8 mouse cellular contexts compared by ENCODE assay signal in genomic region chr9:110653655-110654461, GRCm38 (mm10). TPM values are rescaled to one million over a fixed set of nuclear protein-coding genes. Genes with fewer than 3 reads are reported as not detected.
DNase-seq lines count a peak whose midpoint lies in the region; ATAC-seq and TF ChIP-seq lines count a peak whose summit lies in the region.

Nbeal2 (minus strand) TSS chr9:110654161.

- peak within 1 kb of the TSS; percentile 75 for H3K4me3 ChIP-seq in brown adipose tissue, adult 24 weeks (ENCODE audit: insufficient read depth, low read depth, low read length)
- H3K4me3 ChIP-seq in heart, embryonic 13.5 days, result peak within 1 kb of the TSS; percentile 70
- H3K4me3 ChIP-seq in liver, embryonic 11.5 days (ENCODE audit: low read depth, low read length), result peak within 1 kb of the TSS; percentile 74
- H3K4me3 ChIP-seq in myocyte, result peak within 1 kb of the TSS; percentile 26

- H3K4me1 ChIP-seq in brown adipose tissue, adult 24 weeks (ENCODE audit: control insufficient read depth, insufficient read depth, insufficient read length, low read length), result peaks cover 12% of the 10 kb centered on the region
- peaks cover 50% of the 10 kb centered on the region for H3K4me1 ChIP-seq in heart, embryonic 13.5 days
- peaks cover 41% of the 10 kb centered on the region for H3K4me1 ChIP-seq in liver, embryonic 11.5 days (replicated peaks; ENCODE audit: control insufficient read depth, insufficient read depth, low read length)

- peak within 1 kb of the TSS; percentile 83 for H3K9ac ChIP-seq in heart, embryonic 13.5 days
- H3K9ac ChIP-seq in liver, embryonic 11.5 days (ENCODE audit: low read depth, low read length), result peak within 1 kb of the TSS; percentile 71

- DNase-seq in CD4-positive, CD25-positive, alpha-beta regulatory T cell, adult 2 months (ENCODE audit: low read depth, low spot score), result peak; percentile 92
- DNase-seq in fibroblast of lung, adult 2 months (ENCODE audit: low read depth), result peak; percentile 46
- peak; percentile 97 for DNase-seq in kidney, postnatal 10 days
- DNase-seq in liver, embryonic 11.5 days (ENCODE audit: low spot score), result peak; percentile 93
- peak; percentile 89 to 93 for DNase-seq in spleen, postnatal 4 days (ENCODE audit: low spot score in 2 of 2)

- H3K9me3 ChIP-seq in heart, embryonic 13.5 days, result no peaks in the 10 kb centered on the region
- H3K9me3 ChIP-seq in liver, embryonic 11.5 days (ENCODE audit: control insufficient read depth, low read length), result no peaks in the 10 kb centered on the region

- peaks cover 26% of the 10 kb centered on the region for H3K27me3 ChIP-seq in heart, embryonic 13.5 days (replicated peaks)
- peaks cover 7% of the 10 kb centered on the region; the same call in 1 of the 2 replicates for H3K27me3 ChIP-seq in liver, embryonic 11.5 days (replicated peaks; ENCODE audit: control insufficient read depth, insufficient read depth, low read length)
- H3K27me3 ChIP-seq in myocyte (ENCODE audit: control insufficient read depth, insufficient read depth, insufficient read length), result no peaks in the 10 kb centered on the region

- WGBS in heart, embryonic 13.5 days, result under 1% methylated on average over 67 of the region's 75 CpGs
- under 1% methylated on average over 68 of the region's 75 CpGs for WGBS in liver, embryonic 11.5 days

- no peaks in the 10 kb centered on the region for H3K36me3 ChIP-seq in heart, embryonic 13.5 days
- no peaks in the 10 kb centered on the region for H3K36me3 ChIP-seq in liver, embryonic 11.5 days (ENCODE audit: control insufficient read depth, insufficient read depth, low read length)
- H3K36me3 ChIP-seq in myocyte (ENCODE audit: control insufficient read depth, insufficient read depth), result no peaks in the 10 kb centered on the region

- peak; percentile 87 for ATAC-seq in heart, embryonic 13.5 days (ENCODE audit: extremely low read depth, insufficient number of reproducible peaks, low FRiP score, low TSS enrichment)
- ATAC-seq in liver, embryonic 11.5 days (replicated peaks; ENCODE audit: low FRiP score), result peak; percentile 87

- peak within 1 kb of the TSS; percentile 43 for H3ac ChIP-seq in myocyte (ENCODE audit: control insufficient read depth, insufficient read length)

- peak; percentile 61 for TF ChIP-seq POLR2A in myocyte (IDR thresholded peaks at IDR 0.05; ENCODE audit: insufficient read length, low read depth)

- H3K79me2 ChIP-seq in myocyte (ENCODE audit: control insufficient read depth, insufficient read depth), result peaks cover 20% of the 10 kb centered on the region

- peak within 1 kb of the TSS; percentile 73 for H3K27ac ChIP-seq in brown adipose tissue, adult 24 weeks (replicated peaks; ENCODE audit: low read depth, low read length)
- peak within 1 kb of the TSS; percentile 68 for H3K27ac ChIP-seq in heart, embryonic 13.5 days (replicated peaks)
- H3K27ac ChIP-seq in liver, embryonic 11.5 days (ENCODE audit: low read depth, low read length), result peak within 1 kb of the TSS; percentile 69

- peak within 1 kb of the TSS; percentile 91 for H3K4me2 ChIP-seq in heart, embryonic 13.5 days
- peak within 1 kb of the TSS; percentile 99 for H3K4me2 ChIP-seq in liver, embryonic 11.5 days
- peak within 1 kb of the TSS; percentile 97 for H3K4me2 ChIP-seq in myocyte (ENCODE audit: low read depth)

TF ChIP-seq in myocyte, 11 proteins besides CTCF, POLR2A, EP300 and RAD21:
- TF ChIP-seq MYOD1 (IDR thresholded peaks at IDR 0.05; ENCODE audit: control insufficient read depth in 1 of 3, insufficient read length in 2 of 3, low read depth in 2 of 3), result peak in 2 of 3 experiments; percentile 61 to 89
- TF ChIP-seq SRF (IDR thresholded peaks at IDR 0.05; ENCODE audit: control insufficient read depth, insufficient read length, low read depth), result no peak
- peak in 2 of 3 experiments; percentile 68 to 86 for TF ChIP-seq MYOG (IDR thresholded peaks at IDR 0.05; ENCODE audit: control insufficient read depth in 1 of 3, insufficient read depth in 1 of 3, insufficient read length in 2 of 3, low read depth in 2 of 3)
- TF ChIP-seq TCF3 (IDR thresholded peaks at IDR 0.05; ENCODE audit: insufficient read length, low read depth), result peak; percentile 23
- TF ChIP-seq E2F4 (IDR thresholded peaks at IDR 0.05; ENCODE audit: insufficient read depth), result no peak
- peak; percentile 6 for TF ChIP-seq POLR2AphosphoS2 (IDR thresholded peaks at IDR 0.05; ENCODE audit: insufficient read length, low read depth)
- TF ChIP-seq MAX (IDR thresholded peaks at IDR 0.05; ENCODE audit: low read depth), result no peak

RNA-seq across cellular contexts. Expression of gene Nbeal2, which starts in this region (rescaled TPM):
- polyA plus RNA-seq in brown adipose tissue, adult 24 weeks (2012; ENCODE audit: insufficient read depth, insufficient read length, missing spikeins), result 2.2 and 4.8 TPM in 2 replicates
- polyA plus RNA-seq in heart, embryonic 13.5 days (2015; fragmentation: Nextera tagmentation; extraction: Ambion mirVana), result 1.3 and 1.8 TPM in 2 replicates
- polyA plus RNA-seq in liver, embryonic 11.5 days (2014; fragmentation: Nextera tagmentation; extraction: Ambion mirVana), result 8.0 TPM in 2 replicates
- polyA plus RNA-seq in myocyte (2012; fragmentation: generic; extraction: Trizol), result 3.3 TPM

Comparison
In these comparisons a context has a peak if more than half of its experiments do, and no peak if none do; other contexts are left out.
1. Peak in every context shown above with its lines: DNase-seq, ATAC-seq, H3K4me3 ChIP-seq and H3K27ac ChIP-seq.
2. DNase-seq: peak in every context shown above with its lines; median percentile 97 in kidney, postnatal 10 days; 93 in liver, embryonic 11.5 days; 92 in CD4-positive, CD25-positive, alpha-beta regulatory T cell, adult 2 months; 91 in spleen, postnatal 4 days; 46 in fibroblast of lung, adult 2 months.